Mouse (Mus musculus): ENCODE data around the gene Prss33. TPM values are rescaled to one million over a fixed set of nuclear protein-coding genes. Genes with fewer than 3 reads are reported as not detected.

The Prss33 gene
- total RNA-seq, 1 experiment from 2014 or later = not detected

GRCm38 (mm10) chr17:23829064-23829619 is 6.7 kb downstream of the Prss33 start, which contains the start of gene Elob:
Elob (minus strand) TSS chr17:23829136.
- ATAC-seq (ENCODE audit: extremely low read depth, insufficient number of reproducible peaks, low FRiP score, poor library complexity, severe bottlenecking) = peak; percentile 85

- no peak for ATAC-seq (ENCODE audit: extremely low read depth, insufficient number of reproducible peaks, low FRiP score, poor library complexity, severe bottlenecking)
Measured at GRCm38 (mm10) chr17:23828271-23829001, 7.4 kb downstream of the Prss33 start.

DNA sequence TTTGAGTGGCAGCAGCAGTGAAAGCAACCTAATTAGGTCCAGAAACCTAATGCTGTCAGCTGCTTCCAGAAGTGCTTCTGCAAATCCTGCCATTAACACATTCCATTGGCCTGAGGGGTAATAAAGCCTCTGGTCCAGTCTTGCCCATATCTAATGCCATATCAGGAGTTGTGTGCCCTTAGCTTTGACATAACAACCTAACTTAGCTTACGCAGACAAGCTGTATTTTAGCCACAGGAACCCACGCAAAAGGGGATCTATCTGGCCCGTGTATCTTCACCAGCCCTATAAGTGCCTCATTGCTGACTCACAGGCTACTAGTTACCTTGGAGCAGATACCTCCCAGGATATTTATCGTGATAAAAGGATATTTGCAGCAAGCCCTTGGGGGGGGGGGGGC is 10.3 kb downstream of the Prss33 start:
- no peak for ATAC-seq (ENCODE audit: extremely low read depth, insufficient number of reproducible peaks, low FRiP score, poor library complexity, severe bottlenecking)

DNA sequence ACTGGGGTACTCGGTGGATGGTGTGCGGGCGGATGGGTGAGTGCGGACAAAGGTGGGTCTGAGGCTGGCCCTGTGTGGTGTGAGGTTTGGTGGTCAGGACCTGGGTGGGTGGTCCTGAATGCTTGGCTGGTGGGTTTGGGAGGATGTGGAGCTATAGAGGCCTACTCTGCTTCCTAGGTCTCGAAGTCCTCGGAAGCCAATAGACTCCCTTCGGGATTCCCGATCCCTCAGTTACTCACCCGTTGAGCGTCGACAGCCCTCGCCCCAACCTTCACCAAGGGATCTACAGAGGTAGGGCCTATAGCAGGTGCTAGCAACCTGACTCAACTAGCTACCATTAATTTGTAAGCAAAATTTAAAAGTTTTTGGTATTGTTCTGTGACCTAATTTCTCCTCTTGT is 12.2 kb downstream of the Prss33 start:
- no peak for ATAC-seq (ENCODE audit: extremely low read depth, insufficient number of reproducible peaks, low FRiP score, poor library complexity, severe bottlenecking)

- ATAC-seq (ENCODE audit: extremely low read depth, insufficient number of reproducible peaks, low FRiP score, poor library complexity, severe bottlenecking) = no peak
Measured at GRCm38 (mm10) chr17:23823018-23823417, 12.8 kb downstream of the Prss33 start.

- ATAC-seq (ENCODE audit: extremely low read depth, insufficient number of reproducible peaks, low FRiP score, poor library complexity, severe bottlenecking) = no peak
Measured at GRCm38 (mm10) chr17:23822094-23822493, 13.8 kb downstream of the Prss33 start.

- ATAC-seq (ENCODE audit: extremely low read depth, insufficient number of reproducible peaks, low FRiP score, poor library complexity, severe bottlenecking) = no peak
Measured at GRCm38 (mm10) chr17:23820731-23821130, 15.1 kb downstream of the Prss33 start.

DNA sequence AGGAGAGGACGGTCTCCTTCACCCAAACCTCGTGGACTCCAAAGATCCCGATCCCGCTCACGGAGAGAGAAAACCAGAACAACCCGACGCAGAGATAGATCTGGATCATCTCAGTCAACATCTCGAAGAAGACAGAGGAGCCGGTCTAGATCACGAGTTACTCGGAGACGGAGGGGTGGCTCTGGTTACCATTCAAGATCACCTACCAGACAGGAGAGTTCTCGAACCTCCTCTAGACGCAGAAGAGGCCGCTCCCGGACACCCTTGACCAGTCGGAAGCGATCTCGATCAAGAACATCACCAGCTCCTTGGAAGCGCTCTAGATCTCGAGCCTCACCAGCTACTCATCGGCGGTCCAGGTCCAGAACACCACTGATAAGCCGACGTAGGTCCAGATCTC is 16.6 kb downstream of the Prss33 start:
- no peak for ATAC-seq (ENCODE audit: extremely low read depth, insufficient number of reproducible peaks, low FRiP score, poor library complexity, severe bottlenecking)

DNA sequence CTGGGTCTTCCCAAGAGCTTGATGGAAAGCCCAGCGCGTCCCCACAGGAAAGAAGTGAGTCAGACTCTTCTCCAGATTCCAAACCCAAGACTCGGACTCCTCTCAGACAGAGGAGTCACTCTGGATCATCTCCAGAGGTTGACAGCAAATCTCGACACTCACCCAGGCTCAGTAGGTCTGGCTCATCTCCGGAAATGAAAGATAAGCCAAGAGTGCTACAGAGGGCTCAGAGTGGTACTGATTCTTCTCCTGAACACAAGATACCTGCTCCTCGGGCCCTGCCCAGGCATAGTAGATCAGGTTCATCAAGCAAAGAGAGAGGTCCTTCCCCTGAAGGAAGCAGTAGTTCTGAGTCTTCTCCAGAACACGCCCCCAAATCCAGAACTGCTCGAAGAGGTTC is 17.3 kb downstream of the Prss33 start:
- no peak for ATAC-seq (ENCODE audit: extremely low read depth, insufficient number of reproducible peaks, low FRiP score, poor library complexity, severe bottlenecking)

DNA sequence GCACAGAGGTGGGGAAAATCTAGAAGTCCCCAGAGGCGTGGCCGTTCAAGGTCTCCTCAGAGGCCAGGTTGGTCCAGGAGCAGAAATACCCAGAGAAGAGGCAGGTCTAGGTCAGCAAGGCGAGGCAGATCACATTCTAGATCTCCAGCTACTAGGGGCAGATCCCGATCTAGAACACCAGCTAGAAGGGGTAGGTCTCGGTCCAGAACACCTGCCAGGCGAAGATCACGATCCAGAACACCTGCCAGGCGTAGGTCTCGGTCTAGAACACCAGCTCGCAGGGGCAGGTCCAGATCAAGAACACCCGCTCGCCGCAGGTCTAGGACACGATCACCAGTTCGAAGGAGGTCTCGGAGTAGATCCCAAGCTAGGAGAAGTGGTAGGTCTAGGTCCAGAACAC is 20.2 kb downstream of the Prss33 start:
- no peak for ATAC-seq (ENCODE audit: extremely low read depth, insufficient number of reproducible peaks, low FRiP score, poor library complexity, severe bottlenecking)

DNA sequence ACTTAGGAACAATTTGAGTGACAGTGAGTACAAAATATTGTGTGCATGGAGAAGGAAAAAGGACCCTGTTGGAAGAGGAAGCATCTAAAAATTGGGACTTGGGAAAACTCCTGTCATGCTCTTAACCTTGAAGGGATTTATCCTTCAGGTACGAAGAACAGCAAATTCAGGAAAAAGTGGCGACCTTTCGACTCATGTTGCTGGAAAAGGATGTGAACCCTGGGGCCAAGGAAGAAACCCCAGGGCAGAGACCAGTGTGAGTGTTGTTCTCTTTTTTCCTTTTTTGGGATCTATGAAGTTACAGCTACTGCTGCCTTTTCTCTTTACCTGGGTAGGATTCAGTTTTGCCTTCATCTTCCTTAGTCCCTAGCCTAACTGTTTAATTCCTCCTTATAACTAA is 27.9 kb downstream of the Prss33 start:
- ATAC-seq (ENCODE audit: extremely low read depth, insufficient number of reproducible peaks, low FRiP score, poor library complexity, severe bottlenecking) = no peak

DNA sequence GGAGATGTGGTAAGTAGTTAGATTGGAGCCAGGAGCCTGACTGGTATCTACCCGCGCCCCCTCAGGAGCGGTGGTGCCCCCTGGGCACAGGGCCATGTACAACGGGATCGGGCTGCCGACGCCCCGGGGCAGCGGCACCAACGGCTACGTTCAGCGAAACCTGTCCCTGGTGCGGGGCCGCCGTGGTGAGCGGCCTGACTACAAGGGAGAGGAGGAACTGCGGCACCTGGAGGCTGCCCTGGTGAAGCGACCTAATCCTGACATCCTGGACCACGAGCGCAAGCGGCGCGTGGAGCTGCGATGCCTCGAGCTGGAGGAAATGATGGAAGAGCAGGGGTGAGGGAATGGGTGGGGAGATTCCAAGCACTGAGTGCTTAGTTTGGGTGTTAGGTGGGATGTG is 29.0 kb downstream of the Prss33 start:
- ATAC-seq (ENCODE audit: extremely low read depth, insufficient number of reproducible peaks, low FRiP score, poor library complexity, severe bottlenecking) = no peak

DNA sequence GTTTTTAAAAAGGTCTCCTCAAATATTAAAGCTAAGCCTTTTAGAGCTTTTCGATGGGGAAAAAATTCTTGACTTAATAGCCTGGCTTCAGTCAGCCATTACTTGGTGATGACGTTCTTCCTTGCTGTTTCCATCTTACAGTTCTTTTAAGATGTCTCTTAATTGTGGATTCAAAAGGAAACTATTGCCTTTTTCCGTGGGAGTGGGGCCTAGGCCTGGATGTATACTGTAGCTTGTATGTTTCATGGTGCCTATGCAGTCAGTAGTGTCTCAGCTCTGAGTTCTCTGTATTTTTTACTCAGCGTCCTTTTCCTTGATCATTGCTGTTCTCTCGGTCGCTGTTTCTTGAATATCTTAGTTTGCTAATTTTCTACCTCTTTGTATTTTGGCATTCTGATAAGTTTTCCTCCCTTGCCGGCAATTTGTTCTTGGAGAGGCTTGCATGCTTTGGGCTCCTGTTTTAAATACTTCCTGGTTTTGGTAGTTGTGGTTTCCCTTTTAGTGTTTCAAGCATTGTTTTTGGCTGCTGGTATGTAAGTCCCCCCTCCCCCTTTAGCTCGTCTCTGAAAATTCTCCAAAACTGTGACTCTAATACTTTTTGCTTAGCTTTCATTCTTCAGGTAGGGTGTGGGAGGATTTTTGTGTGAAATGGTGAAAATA is 31.3 kb downstream of the Prss33 start:
- ATAC-seq (ENCODE audit: extremely low read depth, insufficient number of reproducible peaks, low FRiP score, poor library complexity, severe bottlenecking) = no peak

DNA sequence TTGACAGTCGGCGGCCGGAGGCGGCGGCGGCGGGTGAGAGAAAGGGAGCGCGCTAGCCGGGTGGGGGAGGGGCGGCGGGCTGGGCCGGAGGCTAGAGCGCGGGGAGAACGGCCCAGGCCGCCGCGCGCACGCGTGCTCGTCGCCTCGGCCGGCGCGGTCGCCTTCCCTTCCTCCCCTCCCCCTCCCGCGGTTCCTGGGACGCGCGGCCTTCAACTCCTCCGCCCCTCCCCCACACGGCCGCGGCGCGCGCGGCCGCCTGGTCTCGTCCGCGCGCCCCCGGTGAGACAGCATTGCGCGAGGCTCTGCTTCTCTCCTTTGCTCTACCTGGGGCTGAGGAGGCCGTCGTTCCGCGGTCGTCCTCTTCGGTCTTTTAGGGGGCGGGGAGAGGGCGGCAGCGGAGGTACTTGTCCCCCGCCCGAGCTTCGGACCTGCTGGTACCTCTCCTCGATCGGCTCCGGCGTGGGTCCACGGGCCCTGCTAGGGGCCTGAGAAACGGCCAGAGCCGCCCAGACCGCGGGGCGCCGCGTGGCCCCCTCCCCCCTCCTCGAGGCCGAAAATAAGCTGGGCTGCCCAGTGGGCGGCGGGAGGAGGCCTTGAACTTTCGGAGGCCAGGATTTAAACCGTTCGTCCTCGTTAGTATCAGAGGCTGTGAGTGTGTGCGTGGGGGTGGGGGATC is 32.4 kb downstream of the Prss33 start:
- peak; percentile 10; the same call in 1 of the 2 replicates for ATAC-seq (ENCODE audit: extremely low read depth, insufficient number of reproducible peaks, low FRiP score, poor library complexity, severe bottlenecking)

DNA sequence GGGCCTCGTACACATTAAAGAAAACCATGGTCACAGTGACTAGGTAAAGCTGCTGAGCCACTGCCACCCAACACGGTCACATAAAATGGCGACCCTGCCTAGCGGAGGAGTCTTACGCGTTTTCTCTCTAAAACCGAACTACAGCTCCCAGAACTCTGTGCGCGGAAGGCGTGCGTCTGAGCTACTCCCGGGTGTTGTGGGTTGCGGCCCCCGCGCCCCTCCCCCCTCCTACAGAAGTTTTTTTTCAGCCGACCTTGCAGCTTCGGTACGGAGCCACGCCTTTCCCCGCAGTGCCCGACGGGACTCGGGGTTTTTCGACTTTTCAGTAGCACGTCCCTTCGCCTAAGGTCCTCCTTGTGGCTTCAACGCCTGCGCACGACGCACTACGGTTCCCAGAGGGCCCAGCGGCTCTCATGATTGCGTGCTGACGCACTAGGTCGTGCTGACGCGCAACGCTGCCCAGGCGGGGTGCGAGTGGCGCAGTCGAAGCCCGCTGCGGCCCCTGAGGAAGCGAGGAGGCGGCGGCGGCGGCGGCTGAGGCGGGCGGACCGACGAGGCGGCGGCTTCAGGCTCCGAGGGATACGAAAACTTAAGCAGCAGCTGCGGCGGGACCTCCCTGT is 33.0 kb downstream of the Prss33 start:
- peak; percentile 93 for ATAC-seq (ENCODE audit: extremely low read depth, insufficient number of reproducible peaks, low FRiP score, poor library complexity, severe bottlenecking)

- no peak for ATAC-seq (ENCODE audit: extremely low read depth, insufficient number of reproducible peaks, low FRiP score, poor library complexity, severe bottlenecking)
Measured at GRCm38 (mm10) chr17:23801627-23802026, 34.2 kb downstream of the Prss33 start.

GRCm38 (mm10) chr17:23797316-23797715 is 38.5 kb downstream of the Prss33 start:
- ATAC-seq (ENCODE audit: extremely low read depth, insufficient number of reproducible peaks, low FRiP score, poor library complexity, severe bottlenecking) = no peak

DNA sequence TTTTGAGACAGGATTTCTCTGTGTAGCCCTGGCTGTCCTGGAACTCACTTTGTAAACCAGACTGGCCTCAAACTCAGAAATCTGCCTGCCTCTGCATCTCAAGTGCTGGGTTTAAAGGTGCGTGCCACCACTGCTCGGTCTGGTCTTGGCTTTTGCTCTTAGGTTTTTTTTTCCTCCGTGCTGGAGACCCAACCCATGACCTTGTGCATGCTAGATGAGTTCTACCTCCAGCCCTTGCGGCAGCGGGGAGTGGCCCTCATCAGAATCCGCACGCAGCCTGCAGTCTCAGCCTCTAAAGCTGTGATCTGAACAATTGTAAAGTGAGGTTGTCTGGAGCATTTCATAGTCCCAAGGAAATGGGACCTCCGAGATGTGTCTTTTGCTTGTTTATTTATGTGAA is 40.5 kb downstream of the Prss33 start:
- no peak for ATAC-seq (ENCODE audit: extremely low read depth, insufficient number of reproducible peaks, low FRiP score, poor library complexity, severe bottlenecking)

GRCm38 (mm10) chr17:23791079-23791357 is 44.8 kb downstream of the Prss33 start:
- ATAC-seq (ENCODE audit: extremely low read depth, insufficient number of reproducible peaks, low FRiP score, poor library complexity, severe bottlenecking) = no peak

Data from neutrophil, adult 5-6 weeks (primary cell).